Mouse (Mus musculus): ENCODE measurements around the gene Hccs. TPM values are rescaled to one million over a fixed set of nuclear protein-coding genes. Genes with fewer than 3 reads are reported as not detected.
"Not testable (repeated sequence)": the region's sequence is repeated elsewhere in the genome, so short reads cannot be mapped to it uniquely, and the experiment has no call there.

Hccs gene
- polyA plus RNA-seq (2012; rRNA removed), result 9.2 and 10.8 TPM in 2 replicates

DNA sequence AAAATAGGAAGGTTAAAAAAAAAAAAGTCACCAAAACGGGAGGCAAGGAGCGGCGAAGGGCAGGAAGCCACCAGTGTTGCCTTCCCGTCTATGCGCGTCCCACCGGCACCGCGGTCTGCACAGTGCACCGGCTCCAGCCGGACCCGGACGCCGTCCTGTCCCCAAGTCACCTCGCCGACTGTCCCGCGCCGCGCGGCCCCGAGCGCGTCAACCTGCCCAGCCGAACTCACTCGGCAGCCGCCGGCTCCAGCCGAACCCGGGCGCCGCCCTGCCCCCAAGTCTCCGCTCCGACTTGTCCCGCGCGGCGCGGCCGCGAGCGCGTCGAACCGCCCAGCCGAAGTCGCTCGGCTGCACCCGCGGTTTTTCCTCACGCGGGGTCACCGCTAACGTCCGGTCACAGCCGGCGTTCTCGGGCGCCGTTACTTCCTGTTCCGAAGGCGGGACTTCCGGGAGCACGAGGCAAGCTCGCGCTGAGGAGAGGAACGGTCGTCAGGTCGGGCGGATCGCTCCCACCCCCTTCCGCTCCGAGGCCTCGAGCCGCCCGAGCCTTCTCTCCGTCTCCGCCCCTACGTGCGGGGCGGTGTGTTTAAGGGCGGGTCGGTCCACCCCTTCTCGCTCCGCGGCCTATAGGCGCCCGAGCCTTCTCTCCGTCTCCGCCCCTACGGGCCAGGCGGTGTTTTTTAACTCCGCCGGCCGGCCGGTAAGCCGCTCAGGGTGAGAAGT lies at the start of gene Hccs:
TSS of gene Hccs (minus strand) at position 428 of the 723 bp plus-strand sequence.
- no peaks in the 10 kb centered on the region for H3K27me3 ChIP-seq (replicated peaks; ENCODE audit: control insufficient read depth, insufficient read depth, low read length)
- TF ChIP-seq CTCF (conservative IDR thresholded peaks at IDR 0.05; ENCODE audit: insufficient read depth, insufficient read length, low read depth, low read length) (no peak), POLR2A (IDR thresholded peaks at IDR 0.05; ENCODE audit: low read depth, low read length) (peak; percentile 15)
- peaks cover 1% of the 10 kb centered on the region; the same call in 1 of the 2 replicates for H3K36me3 ChIP-seq (ENCODE audit: control insufficient read depth, insufficient read depth, low read length)
- H3K4me3 ChIP-seq (ENCODE audit: insufficient read depth, low read depth, low read length), result peak within 1 kb of the TSS; percentile 79
- peak within 1 kb of the TSS; percentile 59 for H3K27ac ChIP-seq (ENCODE audit: insufficient read depth, low read depth, low read length)
- no peaks in the 10 kb centered on the region; the same call in 1 of the 2 replicates for H3K4me1 ChIP-seq (ENCODE audit: control insufficient read depth, insufficient read depth, low read length)
- WGBS, result under 1% methylated on average over 55 of the region's 97 CpGs
- peak; percentile 95 for DNase-seq

DNA sequence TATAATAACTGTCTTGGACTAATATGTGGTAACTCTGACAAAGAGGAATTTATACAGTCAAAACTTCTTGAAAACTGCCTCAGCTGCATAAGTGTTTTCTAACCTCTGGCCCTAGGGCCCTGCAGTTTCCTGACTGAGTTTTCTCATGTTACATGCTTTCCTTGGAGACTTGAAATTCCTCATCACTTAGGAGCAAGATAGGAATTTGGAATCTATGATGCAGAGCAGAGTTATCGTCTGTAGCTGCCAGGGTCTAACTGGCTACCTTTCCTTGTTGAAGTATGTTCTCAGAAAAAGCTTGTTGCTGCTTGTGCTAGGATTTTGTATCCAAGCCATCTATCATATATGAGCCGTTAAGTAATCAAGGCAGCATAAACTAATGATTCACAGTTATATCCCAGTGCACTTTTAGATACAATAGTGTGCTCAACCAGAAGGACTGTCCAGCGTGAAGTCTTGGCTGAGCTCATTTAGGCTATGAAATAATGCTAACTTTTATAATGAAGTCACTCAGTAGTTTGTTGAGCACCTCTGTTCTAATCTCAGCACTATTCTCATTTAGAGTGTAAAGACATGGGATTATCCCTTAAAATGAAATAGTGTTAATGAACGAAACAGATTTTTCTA lies 37.1 kb upstream of the Hccs start:
- Histone ChIP-seq H3K27ac (ENCODE audit: insufficient read depth, low read depth, low read length) (no peak overlapping the region), H3K36me3 (ENCODE audit: control insufficient read depth, insufficient read depth, low read length) (no peaks in the 10 kb centered on the region), H3K27me3 (replicated peaks; ENCODE audit: control insufficient read depth, insufficient read depth, low read length) (no peaks in the 10 kb centered on the region), H3K4me1 (ENCODE audit: control insufficient read depth, insufficient read depth, low read length) (no peaks in the 10 kb centered on the region), H3K4me3 (ENCODE audit: insufficient read depth, low read depth, low read length) (no peak overlapping the region)
- TF ChIP-seq POLR2A (IDR thresholded peaks at IDR 0.05; ENCODE audit: low read depth, low read length) (no peak), CTCF (conservative IDR thresholded peaks at IDR 0.05; ENCODE audit: insufficient read depth, insufficient read length, low read depth, low read length) (no peak)
- DNase-seq, result no peak
- 49% methylated on average over 4 of the region's 4 CpGs for WGBS

DNA sequence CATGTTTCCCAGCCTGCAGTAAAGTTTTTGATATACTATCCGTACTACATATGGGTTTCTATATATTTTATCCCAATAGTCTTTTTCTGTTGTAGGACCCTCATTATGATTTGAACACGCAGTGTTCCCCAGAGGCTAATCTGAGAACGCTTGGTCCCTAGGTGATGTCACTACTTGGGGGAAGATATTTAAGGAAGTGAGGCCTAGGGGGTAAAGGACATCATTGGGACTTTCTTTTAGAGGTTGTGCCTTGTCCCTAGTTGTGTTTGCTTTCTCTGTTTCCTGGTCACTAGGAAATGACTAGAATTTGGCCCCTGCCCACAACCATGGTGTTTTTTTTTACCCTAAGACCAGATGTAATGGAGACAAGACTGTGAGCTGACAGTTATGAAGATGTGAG lies 18.0 kb upstream of the Hccs start:
- WGBS, result 87% methylated on average over 3 of the region's 3 CpGs
- no peak for DNase-seq
- TF ChIP-seq CTCF (conservative IDR thresholded peaks at IDR 0.05; ENCODE audit: insufficient read depth, insufficient read length, low read depth, low read length) (no peak), POLR2A (IDR thresholded peaks at IDR 0.05; ENCODE audit: low read depth, low read length) (no peak)

DNA sequence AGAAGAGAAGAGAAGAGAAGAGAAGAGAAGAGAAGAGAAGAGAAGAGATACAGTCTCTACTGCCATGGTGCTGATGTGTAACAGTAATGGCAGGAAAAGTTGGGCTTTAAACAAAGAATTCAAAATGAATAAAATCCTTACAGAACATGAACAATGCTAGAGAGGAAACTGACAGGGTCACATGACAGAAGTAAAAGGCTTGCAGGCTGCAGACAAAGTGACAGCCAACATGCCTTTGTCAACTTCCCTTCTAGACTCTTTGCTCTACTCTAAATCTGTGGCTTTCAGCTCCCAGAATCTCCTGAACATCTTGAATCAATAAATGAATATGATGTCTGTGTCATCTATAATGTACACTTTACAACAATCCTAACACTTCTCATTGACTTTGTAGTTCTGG lies 17.4 kb upstream of the Hccs start:
- Histone ChIP-seq H3K4me3 (ENCODE audit: insufficient read depth, low read depth, low read length) (no peak overlapping the region), H3K27ac (ENCODE audit: insufficient read depth, low read depth, low read length) (no peak overlapping the region), H3K4me1 (ENCODE audit: control insufficient read depth, insufficient read depth, low read length) (no peaks in the 10 kb centered on the region), H3K36me3 (ENCODE audit: control insufficient read depth, insufficient read depth, low read length) (no peaks in the 10 kb centered on the region), H3K27me3 (replicated peaks; ENCODE audit: control insufficient read depth, insufficient read depth, low read length) (no peaks in the 10 kb centered on the region)
- TF ChIP-seq POLR2A (IDR thresholded peaks at IDR 0.05; ENCODE audit: low read depth, low read length), result no peak
- no peak for TF ChIP-seq CTCF (conservative IDR thresholded peaks at IDR 0.05; ENCODE audit: insufficient read depth, insufficient read length, low read depth, low read length)
- DNase-seq, result no peak

More for the DNA sequence above, 18.0 kb upstream of the Hccs start:
- Histone ChIP-seq H3K4me1 (ENCODE audit: control insufficient read depth, insufficient read depth, low read length) (no peaks in the 10 kb centered on the region), H3K27ac (ENCODE audit: insufficient read depth, low read depth, low read length) (no peak overlapping the region), H3K36me3 (ENCODE audit: control insufficient read depth, insufficient read depth, low read length) (no peaks in the 10 kb centered on the region), H3K4me3 (ENCODE audit: insufficient read depth, low read depth, low read length) (no peak overlapping the region), H3K27me3 (replicated peaks; ENCODE audit: control insufficient read depth, insufficient read depth, low read length) (no peaks in the 10 kb centered on the region)

DNA sequence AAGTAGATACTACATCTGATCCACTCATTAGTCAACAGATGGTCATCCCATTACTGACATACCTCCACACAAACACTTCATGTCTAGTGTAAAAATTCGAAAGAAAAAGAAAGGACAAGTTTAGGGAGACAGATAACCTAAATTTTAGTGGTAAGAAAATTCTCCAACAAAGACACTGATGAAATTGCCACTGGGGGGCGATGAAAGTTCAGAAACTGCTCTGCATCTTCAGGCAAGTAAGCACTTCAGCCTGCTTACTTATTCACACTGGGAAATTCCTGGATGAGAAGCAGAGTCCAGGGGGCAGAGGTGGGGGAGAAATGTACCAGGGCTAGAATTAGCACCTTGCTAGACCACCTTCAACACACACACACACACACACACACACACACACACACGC lies 12.1 kb upstream of the Hccs start:
- peak; percentile 27 for DNase-seq
- Histone ChIP-seq H3K36me3 (ENCODE audit: control insufficient read depth, insufficient read depth, low read length) (no peaks in the 10 kb centered on the region), H3K27me3 (replicated peaks; ENCODE audit: control insufficient read depth, insufficient read depth, low read length) (no peaks in the 10 kb centered on the region), H3K4me1 (ENCODE audit: control insufficient read depth, insufficient read depth, low read length) (no peaks in the 10 kb centered on the region), H3K4me3 (ENCODE audit: insufficient read depth, low read depth, low read length) (no peak overlapping the region), H3K27ac (ENCODE audit: insufficient read depth, low read depth, low read length) (no peak overlapping the region)
- WGBS, result 39% methylated on average over 3 of the region's 3 CpGs
- TF ChIP-seq CTCF (conservative IDR thresholded peaks at IDR 0.05; ENCODE audit: insufficient read depth, insufficient read length, low read depth, low read length) (no peak), POLR2A (IDR thresholded peaks at IDR 0.05; ENCODE audit: low read depth, low read length) (no peak)

DNA sequence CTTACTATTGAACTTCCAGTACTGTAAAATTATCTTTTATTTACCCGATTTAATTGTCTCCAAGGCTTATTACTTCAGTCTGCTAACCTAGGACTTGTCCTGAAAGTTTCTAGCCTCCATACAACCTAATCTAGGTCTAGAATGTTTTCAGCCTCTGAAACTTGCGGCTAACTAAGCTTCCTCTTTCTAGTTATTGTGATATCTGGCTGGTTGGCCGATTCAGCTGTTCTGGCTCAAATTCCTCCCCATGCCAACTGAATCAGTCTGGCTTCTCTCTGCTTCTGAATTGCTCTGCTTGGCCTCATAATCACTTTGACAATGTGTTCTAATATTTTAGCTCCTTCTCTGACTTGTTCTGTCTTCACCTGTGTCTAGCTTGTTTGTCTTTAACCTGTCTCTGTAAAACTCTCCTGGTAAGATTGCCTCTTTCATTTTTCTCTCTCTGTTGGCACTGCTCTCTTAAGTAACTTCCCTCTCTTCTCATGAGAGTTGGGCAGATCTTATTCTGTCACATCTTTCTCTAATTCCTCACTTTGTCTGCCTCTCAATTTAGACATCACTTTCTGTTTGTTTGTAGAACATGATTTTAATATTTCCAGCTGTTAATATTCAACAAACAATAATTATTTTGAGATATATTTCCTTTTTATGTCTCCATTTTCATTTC lies 5.9 kb upstream of the Hccs start:
- no peaks in the 10 kb centered on the region for H3K27me3 ChIP-seq (replicated peaks; ENCODE audit: control insufficient read depth, insufficient read depth, low read length)
- H3K4me1 ChIP-seq (ENCODE audit: control insufficient read depth, insufficient read depth, low read length), result no peaks in the 10 kb centered on the region
- DNase-seq, result no peak
- no peaks in the 10 kb centered on the region for H3K36me3 ChIP-seq (ENCODE audit: control insufficient read depth, insufficient read depth, low read length)
- no peak overlapping the region for H3K4me3 ChIP-seq (ENCODE audit: insufficient read depth, low read depth, low read length)
- no peak overlapping the region for H3K27ac ChIP-seq (ENCODE audit: insufficient read depth, low read depth, low read length)
- no peak for TF ChIP-seq POLR2A (IDR thresholded peaks at IDR 0.05; ENCODE audit: low read depth, low read length)
- TF ChIP-seq CTCF (conservative IDR thresholded peaks at IDR 0.05; ENCODE audit: insufficient read depth, insufficient read length, low read depth, low read length), result no peak
- 72% methylated on average over 3 of the region's 3 CpGs for WGBS

DNA sequence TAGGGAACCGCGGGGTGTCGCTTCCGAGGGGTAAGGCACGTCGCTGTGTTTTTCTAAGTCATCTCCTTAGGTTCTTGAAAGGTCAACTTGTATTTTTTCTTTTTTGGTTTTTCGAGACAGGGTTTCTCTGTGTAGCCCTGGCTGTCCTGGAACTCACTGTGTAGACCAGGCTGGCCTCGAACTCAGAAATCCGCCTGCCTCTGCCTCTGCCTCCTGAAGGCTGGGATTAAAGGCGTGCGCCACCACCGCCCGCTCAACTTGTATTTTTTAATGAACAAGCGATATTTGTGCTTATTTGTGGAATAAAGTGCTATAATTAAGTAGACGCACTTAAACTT lies 465 bp upstream of the Hccs start:
- not testable (repeated sequence) for H3K27me3 ChIP-seq (replicated peaks; ENCODE audit: control insufficient read depth, insufficient read depth, low read length); DNase-seq; H3K4me1 ChIP-seq (ENCODE audit: control insufficient read depth, insufficient read depth, low read length); H3K36me3 ChIP-seq (ENCODE audit: control insufficient read depth, insufficient read depth, low read length); H3K27ac ChIP-seq (ENCODE audit: insufficient read depth, low read depth, low read length)
- H3K4me3 ChIP-seq (ENCODE audit: insufficient read depth, low read depth, low read length), result peak overlapping the region; percentile 23; the same call in 1 of the 2 replicates
- WGBS, result 15% methylated on average over 15 of the region's 15 CpGs

Measured in kidney, adult 2 months (tissue).